In genomic region chr9:37030347-37031213, GRCm38 (mm10) we compare ENCODE assay signal across 9 mouse cellular contexts.
A peak's percentile ranks its signal among the peaks of the same experiment; 100 is the strongest.
DNase-seq lines count a peak whose midpoint lies in the region; ATAC-seq lines count a peak whose summit lies in the region.
"Had no signal": no experiment of that assay in that cellular context is flagged by ENCODE, and none has a peak within 500 bp of the region (broad histone marks: within the 10 kb centered on the region; RNA-seq: fewer than 3 reads in every experiment).

No protein-coding gene starts in this region.

- H3K36me3 ChIP-seq in kidney, embryonic 15.5 days: no peaks in the 10 kb centered on the region
- H3K36me3 ChIP-seq in embryonic facial prominence, embryonic 15.5 days: no peaks in the 10 kb centered on the region
- no peaks in the 10 kb centered on the region for H3K36me3 ChIP-seq in limb, embryonic 11.5 days (ENCODE audit: control insufficient read depth, insufficient read depth, low read length)

- peak; percentile 67 for ATAC-seq in kidney, embryonic 15.5 days (replicated peaks; ENCODE audit: low FRiP score)
- ATAC-seq in embryonic facial prominence, embryonic 15.5 days (ENCODE audit: insufficient number of reproducible peaks, low FRiP score, low TSS enrichment, low read depth): peak; percentile 68
- peak; percentile 90 for ATAC-seq in limb, embryonic 11.5 days (ENCODE audit: insufficient number of reproducible peaks, low FRiP score, low TSS enrichment, low read depth)

- H3K9me3 ChIP-seq in kidney, embryonic 15.5 days (replicated peaks): no peaks in the 10 kb centered on the region
- no peaks in the 10 kb centered on the region for H3K9me3 ChIP-seq in embryonic facial prominence, embryonic 15.5 days (replicated peaks)
- no peaks in the 10 kb centered on the region for H3K9me3 ChIP-seq in limb, embryonic 11.5 days (ENCODE audit: control insufficient read depth, low read length)

- no peaks in the 10 kb centered on the region for H3K27me3 ChIP-seq in kidney, embryonic 15.5 days
- no peaks in the 10 kb centered on the region for H3K27me3 ChIP-seq in embryonic facial prominence, embryonic 15.5 days
- H3K27me3 ChIP-seq in limb, embryonic 11.5 days (ENCODE audit: control insufficient read depth, insufficient read depth, low read length): peaks cover 19% of the 10 kb centered on the region

- peak overlapping the region; percentile 84 for H3K27ac ChIP-seq in kidney, embryonic 15.5 days
- peak overlapping the region; percentile 63; the same call in 1 of the 2 replicates for H3K27ac ChIP-seq in embryonic facial prominence, embryonic 15.5 days (replicated peaks)
- H3K27ac ChIP-seq in limb, embryonic 11.5 days (replicated peaks; ENCODE audit: low read depth, low read length): peak overlapping the region; percentile 53

- H3K4me2 ChIP-seq in kidney, embryonic 15.5 days: no peak overlapping the region
- H3K4me2 ChIP-seq in embryonic facial prominence, embryonic 15.5 days (replicated peaks): no peak overlapping the region
- H3K4me2 ChIP-seq in limb, embryonic 11.5 days (ENCODE audit: low read depth, severe bottlenecking): peak overlapping the region; percentile 24; the same call in 1 of the 2 replicates

- H3K4me3 ChIP-seq in kidney, embryonic 15.5 days (replicated peaks): no peak overlapping the region
- H3K4me3 ChIP-seq in embryonic facial prominence, embryonic 15.5 days (replicated peaks): no peak overlapping the region
- H3K4me3 ChIP-seq in limb, embryonic 11.5 days (ENCODE audit: low read depth, low read length): no peak overlapping the region

- DNase-seq in kidney, postnatal 36 days: no peak
- peak; percentile 92 for DNase-seq in limb, embryonic 11.5 days (ENCODE audit: low spot score)
- peak; percentile 46 for DNase-seq in ovary, postnatal 36 days (ENCODE audit: low spot score)
- DNase-seq in layer of hippocampus, adult 9-10 months (ENCODE audit: low spot score): no peak
- DNase-seq in cerebellum, adult 9-11 months: no peak
- no peak for DNase-seq in adrenal gland, postnatal 14 days
- DNase-seq: thymus, adult 2 months had no signal

- peaks cover 49% of the 10 kb centered on the region for H3K4me1 ChIP-seq in kidney, embryonic 15.5 days
- H3K4me1 ChIP-seq in embryonic facial prominence, embryonic 15.5 days: peaks cover 22% of the 10 kb centered on the region
- H3K4me1 ChIP-seq in limb, embryonic 11.5 days (ENCODE audit: control insufficient read depth, insufficient read depth, low read length): peaks cover 42% of the 10 kb centered on the region

- H3K9ac ChIP-seq in kidney, embryonic 15.5 days: no peak overlapping the region
- H3K9ac ChIP-seq in embryonic facial prominence, embryonic 15.5 days: no peak overlapping the region; the same call in 1 of the 2 replicates
- no peak overlapping the region for H3K9ac ChIP-seq in limb, embryonic 11.5 days (ENCODE audit: low read length)

- 19% methylated on average over 9 of the region's 9 CpGs for WGBS in kidney, embryonic 15.5 days
- WGBS in embryonic facial prominence, embryonic 15.5 days: 20% methylated on average over 9 of the region's 9 CpGs
- 10% methylated on average over 9 of the region's 9 CpGs for WGBS in limb, embryonic 11.5 days

Comparison
In these comparisons a context has a peak if more than half of its experiments do, and no peak if none do; other contexts are left out.
1. DNase-seq: peak in limb, embryonic 11.5 days (single experiment) and ovary, postnatal 36 days (single experiment); none in kidney, postnatal 36 days (0 of 2), layer of hippocampus, adult 9-10 months (single experiment), cerebellum, adult 9-11 months (single experiment) and adrenal gland, postnatal 14 days (single experiment).
2. Peak in every context shown above with its lines, with median percentiles within 50 percentile points of each other: ATAC-seq and H3K27ac ChIP-seq.